Mouse (Mus musculus): ENCODE measurements around the gene Cdyl. TPM values are rescaled to one million over a fixed set of nuclear protein-coding genes. Genes with fewer than 3 reads are reported as not detected.

The Cdyl gene
- polyA plus RNA-seq, 1 experiment from 2014 or later = 15.0 TPM

DNA sequence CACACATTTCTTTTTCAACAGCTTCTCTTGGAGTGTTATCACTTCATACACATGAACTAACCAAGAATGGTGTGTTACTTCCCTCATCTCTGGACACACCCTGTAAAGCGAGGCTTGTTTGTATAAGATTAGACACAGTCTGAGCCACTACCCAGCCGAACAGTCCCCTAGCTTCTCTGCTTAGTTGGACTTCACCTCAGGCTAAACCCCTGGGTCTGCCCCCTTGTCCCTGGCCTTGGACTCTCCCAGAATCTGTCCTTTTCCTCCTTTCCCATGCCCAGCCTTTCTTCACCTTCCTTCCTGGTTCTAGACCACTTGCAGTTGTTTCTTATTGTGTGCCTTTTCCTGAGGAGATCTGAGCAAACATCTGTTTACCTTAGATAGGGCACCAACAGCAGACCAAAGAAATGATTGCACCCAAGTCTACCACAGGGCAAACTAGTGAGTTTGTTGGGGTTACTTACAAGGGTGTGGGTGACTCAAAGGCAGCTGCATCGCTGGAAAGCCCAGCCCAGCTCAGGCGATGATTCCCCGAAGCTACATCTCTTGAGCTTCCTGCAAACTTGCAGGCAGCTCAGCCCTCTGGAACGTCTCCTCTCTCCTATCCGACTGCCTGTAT is 17.9 kb downstream of the Cdyl start:
- H3K4me3 ChIP-seq (ENCODE audit: low read depth, low read length) = no peak overlapping the region

DNA sequence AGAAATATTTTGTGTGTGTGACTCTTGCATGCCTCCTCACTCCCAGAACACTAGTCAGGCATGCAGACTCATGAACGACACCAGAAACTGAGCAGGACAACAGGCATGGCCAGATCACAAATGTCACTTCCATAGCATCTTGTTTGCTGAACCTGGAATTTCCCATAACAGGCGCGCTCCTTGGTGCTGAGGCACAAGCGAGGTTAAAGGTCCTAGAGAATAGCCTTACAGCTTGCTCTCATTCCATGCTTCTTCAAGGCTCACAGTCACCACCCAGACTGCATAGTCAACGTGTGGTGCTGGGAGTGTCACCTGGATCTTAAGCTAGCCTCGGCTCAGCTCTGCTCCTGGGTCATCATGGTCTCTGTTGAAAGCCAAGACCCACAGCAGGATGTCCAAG is 19.1 kb downstream of the Cdyl start:
- no peaks in the 10 kb centered on the region for H3K9me3 ChIP-seq (ENCODE audit: control insufficient read depth, low read length)
- H3K4me3 ChIP-seq (ENCODE audit: low read depth, low read length) = no peak overlapping the region
- DNase-seq (ENCODE audit: low spot score) = no peak
- H3K9ac ChIP-seq (ENCODE audit: low read length) = no peak overlapping the region
- no peaks in the 10 kb centered on the region for H3K27me3 ChIP-seq (ENCODE audit: control insufficient read depth, insufficient read depth, low read length)
- no peak overlapping the region for H3K4me2 ChIP-seq (ENCODE audit: low read depth, low read length, severe bottlenecking)
- ATAC-seq (replicated peaks; ENCODE audit: low FRiP score) = no peak
- 84% methylated on average over 6 of the region's 6 CpGs for WGBS
- H3K4me1 ChIP-seq (replicated peaks; ENCODE audit: control insufficient read depth, insufficient read depth, low read length) = no peaks in the 10 kb centered on the region
- H3K27ac ChIP-seq (ENCODE audit: low read depth, low read length) = no peak overlapping the region
- no peaks in the 10 kb centered on the region for H3K36me3 ChIP-seq (ENCODE audit: control insufficient read depth, insufficient read depth, low read length)

More for the DNA sequence above, 17.9 kb downstream of the Cdyl start:
- Histone ChIP-seq H3K27me3 (ENCODE audit: control insufficient read depth, insufficient read depth, low read length) (no peaks in the 10 kb centered on the region), H3K27ac (ENCODE audit: low read depth, low read length) (no peak overlapping the region), H3K9me3 (ENCODE audit: control insufficient read depth, low read length) (no peaks in the 10 kb centered on the region), H3K4me2 (ENCODE audit: low read depth, low read length, severe bottlenecking) (no peak overlapping the region), H3K36me3 (ENCODE audit: control insufficient read depth, insufficient read depth, low read length) (no peaks in the 10 kb centered on the region), H3K9ac (ENCODE audit: low read length) (no peak overlapping the region), H3K4me1 (replicated peaks; ENCODE audit: control insufficient read depth, insufficient read depth, low read length) (no peaks in the 10 kb centered on the region)
- DNase-seq (ENCODE audit: low spot score) = no peak
- ATAC-seq (replicated peaks; ENCODE audit: low FRiP score) = no peak
- WGBS = 83% methylated on average over 7 of the region's 7 CpGs

DNA sequence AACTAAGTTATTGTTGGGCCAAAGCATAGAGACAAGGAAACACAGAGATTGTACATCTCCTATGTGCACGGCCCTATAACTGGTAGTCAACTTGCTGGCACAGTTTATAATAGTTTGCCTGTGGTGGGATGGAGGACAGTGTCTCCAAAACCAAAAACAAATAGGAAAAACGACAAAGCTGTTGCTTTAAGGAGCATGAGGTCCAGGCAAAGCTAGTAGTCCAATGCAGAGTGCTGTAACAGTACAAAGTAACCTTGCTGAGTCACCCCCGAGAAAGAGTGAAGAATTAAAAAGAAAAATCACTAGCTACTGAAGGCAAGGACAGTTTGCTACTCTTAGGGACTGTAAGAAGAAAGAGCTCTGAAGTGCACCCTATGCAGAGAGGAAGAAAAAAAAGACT is 21.7 kb downstream of the Cdyl start:
- H3K27me3 ChIP-seq (ENCODE audit: control insufficient read depth, insufficient read depth, low read length) = no peaks in the 10 kb centered on the region
- DNase-seq (ENCODE audit: low spot score) (no peak), ATAC-seq (replicated peaks; ENCODE audit: low FRiP score) (no peak)
- H3K9ac ChIP-seq (ENCODE audit: low read length) = no peak overlapping the region
- no peak overlapping the region for H3K4me2 ChIP-seq (ENCODE audit: low read depth, low read length, severe bottlenecking)
- no peak overlapping the region for H3K4me3 ChIP-seq (ENCODE audit: low read depth, low read length)
- no peaks in the 10 kb centered on the region for H3K4me1 ChIP-seq (replicated peaks; ENCODE audit: control insufficient read depth, insufficient read depth, low read length)
- no peaks in the 10 kb centered on the region for H3K9me3 ChIP-seq (ENCODE audit: control insufficient read depth, low read length)
- H3K27ac ChIP-seq (ENCODE audit: low read depth, low read length) = no peak overlapping the region
- H3K36me3 ChIP-seq (ENCODE audit: control insufficient read depth, insufficient read depth, low read length) = no peaks in the 10 kb centered on the region
- 83% methylated on average over 3 of the region's 3 CpGs for WGBS

DNA sequence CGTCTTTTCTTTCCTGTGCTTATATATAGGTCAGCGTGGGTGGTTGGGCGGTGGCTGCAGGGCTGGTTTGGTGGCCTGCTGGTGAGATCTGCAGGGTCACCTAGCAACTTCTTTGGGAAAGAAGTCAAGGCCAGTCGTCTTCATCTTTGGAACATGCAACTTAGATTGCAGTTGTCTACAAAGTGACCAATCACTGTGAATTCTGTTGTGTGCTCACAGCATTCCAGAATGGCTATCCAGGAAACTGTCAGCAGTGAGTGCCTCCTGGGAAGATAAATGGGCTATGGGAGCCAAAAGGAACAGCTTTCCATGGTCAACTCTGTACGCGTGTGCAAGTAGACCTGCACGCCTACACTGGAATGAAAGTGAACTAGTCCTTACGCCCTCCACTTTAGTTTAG is 26.6 kb downstream of the Cdyl start:
- Histone ChIP-seq H3K4me2 (ENCODE audit: low read depth, low read length, severe bottlenecking) (no peak overlapping the region), H3K4me3 (ENCODE audit: low read depth, low read length) (no peak overlapping the region), H3K9me3 (ENCODE audit: control insufficient read depth, low read length) (no peaks in the 10 kb centered on the region), H3K36me3 (ENCODE audit: control insufficient read depth, insufficient read depth, low read length) (no peaks in the 10 kb centered on the region), H3K9ac (ENCODE audit: low read length) (no peak overlapping the region), H3K4me1 (replicated peaks; ENCODE audit: control insufficient read depth, insufficient read depth, low read length) (no peaks in the 10 kb centered on the region), H3K27me3 (ENCODE audit: control insufficient read depth, insufficient read depth, low read length) (no peaks in the 10 kb centered on the region), H3K27ac (ENCODE audit: low read depth, low read length) (no peak overlapping the region)
- 91% methylated on average over 8 of the region's 8 CpGs for WGBS
- DNase-seq (ENCODE audit: low spot score) (no peak), ATAC-seq (replicated peaks; ENCODE audit: low FRiP score) (no peak)

GRCm38 (mm10) chr13:35689560-35689959 is 29.9 kb downstream of the Cdyl start:
- no peak for DNase-seq (ENCODE audit: low spot score)

GRCm38 (mm10) chr13:35717658-35718057 is 58.0 kb downstream of the Cdyl start:
- Histone ChIP-seq H3K9ac (ENCODE audit: low read length) (no peak overlapping the region), H3K27me3 (ENCODE audit: control insufficient read depth, insufficient read depth, low read length) (no peaks in the 10 kb centered on the region), H3K4me3 (ENCODE audit: low read depth, low read length) (no peak overlapping the region), H3K4me1 (replicated peaks; ENCODE audit: control insufficient read depth, insufficient read depth, low read length) (no peaks in the 10 kb centered on the region), H3K27ac (ENCODE audit: low read depth, low read length) (no peak overlapping the region), H3K36me3 (ENCODE audit: control insufficient read depth, insufficient read depth, low read length) (no peaks in the 10 kb centered on the region), H3K4me2 (ENCODE audit: low read depth, low read length, severe bottlenecking) (no peak overlapping the region), H3K9me3 (ENCODE audit: control insufficient read depth, low read length) (no peaks in the 10 kb centered on the region)
- ATAC-seq (replicated peaks; ENCODE audit: low FRiP score) (no peak), DNase-seq (ENCODE audit: low spot score) (no peak)
- 87% methylated on average over 4 of the region's 4 CpGs for WGBS

More at GRCm38 (mm10) chr13:35689560-35689959, 29.9 kb downstream of the Cdyl start:
- Histone ChIP-seq H3K36me3 (ENCODE audit: control insufficient read depth, insufficient read depth, low read length) (no peaks in the 10 kb centered on the region), H3K9me3 (ENCODE audit: control insufficient read depth, low read length) (no peaks in the 10 kb centered on the region), H3K4me2 (ENCODE audit: low read depth, low read length, severe bottlenecking) (no peak overlapping the region), H3K4me1 (replicated peaks; ENCODE audit: control insufficient read depth, insufficient read depth, low read length) (no peaks in the 10 kb centered on the region), H3K27ac (ENCODE audit: low read depth, low read length) (no peak overlapping the region), H3K9ac (ENCODE audit: low read length) (no peak overlapping the region), H3K4me3 (ENCODE audit: low read depth, low read length) (no peak overlapping the region), H3K27me3 (ENCODE audit: control insufficient read depth, insufficient read depth, low read length) (no peaks in the 10 kb centered on the region)
- 89% methylated on average over 3 of the region's 3 CpGs for WGBS
- ATAC-seq (replicated peaks; ENCODE audit: low FRiP score) = no peak

GRCm38 (mm10) chr13:35719581-35719980 is 59.9 kb downstream of the Cdyl start:
- no peaks in the 10 kb centered on the region for H3K27me3 ChIP-seq (ENCODE audit: control insufficient read depth, insufficient read depth, low read length)
- WGBS = 83% methylated on average over 6 of the region's 6 CpGs

GRCm38 (mm10) chr13:35723073-35723472 is 63.4 kb downstream of the Cdyl start:
- Histone ChIP-seq H3K27ac (ENCODE audit: low read depth, low read length) (no peak overlapping the region), H3K27me3 (ENCODE audit: control insufficient read depth, insufficient read depth, low read length) (no peaks in the 10 kb centered on the region), H3K4me2 (ENCODE audit: low read depth, low read length, severe bottlenecking) (no peak overlapping the region), H3K36me3 (ENCODE audit: control insufficient read depth, insufficient read depth, low read length) (no peaks in the 10 kb centered on the region), H3K9me3 (ENCODE audit: control insufficient read depth, low read length) (no peaks in the 10 kb centered on the region), H3K4me3 (ENCODE audit: low read depth, low read length) (no peak overlapping the region), H3K4me1 (replicated peaks; ENCODE audit: control insufficient read depth, insufficient read depth, low read length) (no peaks in the 10 kb centered on the region), H3K9ac (ENCODE audit: low read length) (no peak overlapping the region)
- 64% methylated on average over 1 of the region's 1 CpGs for WGBS
- DNase-seq (ENCODE audit: low spot score) (no peak), ATAC-seq (replicated peaks; ENCODE audit: low FRiP score) (no peak)

More at GRCm38 (mm10) chr13:35719581-35719980, 59.9 kb downstream of the Cdyl start:
- H3K4me1 ChIP-seq (replicated peaks; ENCODE audit: control insufficient read depth, insufficient read depth, low read length) = no peaks in the 10 kb centered on the region
- H3K4me3 ChIP-seq (ENCODE audit: low read depth, low read length) = no peak overlapping the region
- no peaks in the 10 kb centered on the region for H3K9me3 ChIP-seq (ENCODE audit: control insufficient read depth, low read length)
- H3K27ac ChIP-seq (ENCODE audit: low read depth, low read length) = no peak overlapping the region
- DNase-seq (ENCODE audit: low spot score) (no peak), ATAC-seq (replicated peaks; ENCODE audit: low FRiP score) (no peak)
- no peak overlapping the region for H3K4me2 ChIP-seq (ENCODE audit: low read depth, low read length, severe bottlenecking)
- no peaks in the 10 kb centered on the region for H3K36me3 ChIP-seq (ENCODE audit: control insufficient read depth, insufficient read depth, low read length)
- H3K9ac ChIP-seq (ENCODE audit: low read length) = no peak overlapping the region

DNA sequence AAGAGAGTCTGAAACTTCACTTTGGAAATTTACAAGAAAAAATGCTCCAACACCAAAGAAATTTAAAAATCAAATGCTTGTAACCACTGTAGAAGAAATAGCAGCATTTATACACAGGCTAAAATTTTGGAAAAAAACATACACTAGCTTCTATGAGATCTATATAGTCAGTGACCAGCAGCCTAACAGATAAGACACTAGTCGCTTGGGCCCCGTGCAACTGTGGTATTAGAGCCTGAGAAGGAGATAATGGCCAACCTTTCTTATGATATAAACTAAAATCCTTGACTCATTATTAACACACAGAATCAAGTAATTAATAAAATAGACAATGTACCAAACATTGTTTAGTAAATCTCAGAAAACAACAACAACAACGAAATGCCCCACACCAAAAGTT is 66.4 kb downstream of the Cdyl start:
- DNase-seq (ENCODE audit: low spot score) (no peak), ATAC-seq (replicated peaks; ENCODE audit: low FRiP score) (no peak)
- Histone ChIP-seq H3K9ac (ENCODE audit: low read length) (no peak overlapping the region), H3K36me3 (ENCODE audit: control insufficient read depth, insufficient read depth, low read length) (no peaks in the 10 kb centered on the region), H3K9me3 (ENCODE audit: control insufficient read depth, low read length) (no peaks in the 10 kb centered on the region), H3K4me3 (ENCODE audit: low read depth, low read length) (no peak overlapping the region), H3K27ac (ENCODE audit: low read depth, low read length) (no peak overlapping the region), H3K27me3 (ENCODE audit: control insufficient read depth, insufficient read depth, low read length) (no peaks in the 10 kb centered on the region), H3K4me2 (ENCODE audit: low read depth, low read length, severe bottlenecking) (no peak overlapping the region), H3K4me1 (replicated peaks; ENCODE audit: control insufficient read depth, insufficient read depth, low read length) (no peaks in the 10 kb centered on the region)
- WGBS = 95% methylated on average over 3 of the region's 3 CpGs
